Mouse (Mus musculus): ENCODE measurements around the gene Zmiz2.

- no peak for TF ChIP-seq CTCF (IDR thresholded peaks at IDR 0.05)
- TF ChIP-seq EP300 (IDR thresholded peaks at IDR 0.05), result no peak
Measured at GRCm38 (mm10) chr11:6388726-6389413, at the start of gene Zmiz2.
